Mouse (Mus musculus) adrenal gland, adult 10 weeks (tissue): Measurements from ENCODE around the gene Tnfsf14. TPM values are rescaled to one million over a fixed set of nuclear protein-coding genes. Genes with fewer than 3 reads are reported as not detected.

ENCODE experiments used
- polyA plus RNA-seq: library from polyadenylated mRNA; stranded (reverse); fragments of 350-450 nt; fragmentation: Illumina TruSeq; extraction: RNeasy Lipid Tissue Mini Kit (QIAGEN cat#74804); gene quantifications from one replicate; pipeline ENCODE4 v1.2.3, GENCODE M21; 2014; ENCODE audit warnings: low read depth, low replicate concordance

Tnfsf14 gene
- not detected for polyA plus RNA-seq

DNA sequence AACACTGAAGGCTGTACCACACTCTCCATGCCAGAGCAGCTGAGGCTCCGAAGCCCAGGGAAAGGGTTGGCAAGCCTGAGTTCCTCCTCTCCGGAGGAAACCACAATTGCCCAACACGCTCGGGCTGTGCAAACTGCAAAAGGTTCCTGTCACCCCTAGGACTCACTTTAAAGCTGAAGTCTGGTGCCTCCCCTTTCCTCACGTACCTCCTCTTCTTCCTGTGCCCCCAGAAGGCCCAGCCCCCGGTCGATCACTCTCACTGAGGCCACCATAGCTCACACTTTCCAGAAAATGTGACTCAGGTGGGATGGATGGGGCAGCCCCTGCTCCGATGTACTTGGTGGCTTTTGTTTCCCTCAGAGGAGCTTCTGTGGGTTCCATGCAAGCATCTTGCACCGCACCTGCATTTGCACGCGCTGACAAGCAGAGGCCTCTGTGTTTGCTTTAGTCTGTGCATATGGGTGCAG, at the start of gene Tnfsf14:
Tnfsf14 (minus strand) TSS at position 137 of the 467 bp plus-strand sequence.

DNA sequence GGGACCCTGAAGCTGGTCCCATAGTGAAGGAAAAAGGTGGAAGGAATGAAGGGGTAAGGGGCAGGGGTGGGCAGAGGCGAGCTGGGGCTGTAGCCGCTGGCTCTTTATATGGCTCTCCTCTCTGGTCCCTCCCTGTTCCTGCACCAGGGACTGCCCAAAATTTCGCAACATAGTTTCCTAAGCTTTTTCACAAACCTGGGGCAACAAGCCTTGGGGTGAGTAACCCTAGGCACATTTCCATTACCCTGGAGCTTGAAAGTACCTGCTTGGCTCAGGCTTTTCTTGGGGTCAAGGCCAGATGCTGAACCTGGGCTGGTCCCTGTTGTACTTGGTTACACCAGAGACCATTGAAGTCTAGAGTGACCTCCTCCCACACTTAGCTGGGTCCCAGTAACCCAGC, 34.0 kb upstream of the Tnfsf14 start, which contains the start of gene C3:
C3 (minus strand) TSS at position 123 of the 400 bp plus-strand sequence.

DNA sequence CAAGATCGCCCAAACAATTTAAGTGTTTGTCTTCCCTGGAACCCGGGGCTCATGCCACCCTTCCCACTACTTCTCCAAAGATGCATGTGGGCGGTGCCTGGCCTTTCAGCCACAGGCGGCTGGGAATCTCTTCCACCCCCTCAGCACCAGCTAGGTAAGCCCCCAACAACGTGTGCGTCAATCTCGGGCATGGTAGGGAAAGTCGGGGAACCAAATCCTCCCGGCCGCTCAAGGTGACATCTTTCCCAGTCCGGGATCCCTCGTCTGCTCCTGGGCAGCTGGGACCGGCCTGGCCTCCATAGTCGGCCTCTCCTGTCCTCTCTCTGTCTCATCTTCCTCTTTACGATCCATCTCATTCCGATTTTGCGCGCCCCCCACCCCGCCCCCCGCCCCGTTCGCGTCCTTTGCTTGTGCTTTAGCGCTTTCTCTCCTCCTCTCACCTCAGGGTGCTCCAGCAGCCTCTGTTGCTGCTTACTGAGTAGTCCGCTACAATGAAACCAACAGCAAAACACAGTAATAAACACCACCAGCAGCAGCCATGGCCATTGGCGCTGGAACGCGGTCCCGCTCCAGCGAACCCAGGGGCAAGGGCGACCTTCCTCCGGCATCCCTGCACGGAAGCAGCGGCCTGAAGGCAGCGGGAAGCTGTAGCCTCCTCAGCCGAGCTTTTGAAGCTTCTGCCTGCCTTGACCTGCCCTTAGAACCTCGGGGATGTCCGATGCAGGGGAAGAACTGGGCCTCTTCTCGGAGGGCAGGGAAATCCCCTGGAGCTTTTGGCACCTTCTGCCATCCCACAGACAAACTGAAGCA, 44.8 kb downstream of the Tnfsf14 start, which contains the start of gene Cd70:
Cd70 (minus strand) TSS at position 784 of the 810 bp plus-strand sequence.

Other genes starting within 250 kb of the Tnfsf14 start
- not detected for gene Acer1, start 212.1 kb downstream of the Tnfsf14 start, polyA plus RNA-seq
- gene Clpp, start 203.9 kb downstream of the Tnfsf14 start, polyA plus RNA-seq = 4.8 TPM
- 2.6 TPM for gene Alkbh7, start 196.8 kb downstream of the Tnfsf14 start, polyA plus RNA-seq
- not detected for gene Pspn, start 194.2 kb downstream of the Tnfsf14 start, polyA plus RNA-seq
- 4.7 TPM for gene Gtf2f1, start 182.9 kb downstream of the Tnfsf14 start, polyA plus RNA-seq
- gene Gm17949, start 182.7 kb downstream of the Tnfsf14 start, polyA plus RNA-seq = not detected
- 10.8 TPM for gene Khsrp, start 162.7 kb downstream of the Tnfsf14 start, polyA plus RNA-seq
- gene Slc25a41, start 152.5 kb downstream of the Tnfsf14 start, polyA plus RNA-seq = not detected
- not detected for gene Crb3, start 135.1 kb downstream of the Tnfsf14 start, polyA plus RNA-seq
- gene Slc25a23, start 134.3 kb downstream of the Tnfsf14 start, polyA plus RNA-seq = 18.0 TPM
- gene Dennd1c, start 115.7 kb downstream of the Tnfsf14 start, polyA plus RNA-seq = 0.29 TPM
- gene Tubb4a, start 106.4 kb downstream of the Tnfsf14 start, polyA plus RNA-seq = 0.41 TPM
- not detected for gene Tnfsf9, start 88.9 kb downstream of the Tnfsf14 start, polyA plus RNA-seq
- not detected for gene Cd70, start 44.4 kb downstream of the Tnfsf14 start, polyA plus RNA-seq
- gene C3, start 34.0 kb upstream of the Tnfsf14 start, polyA plus RNA-seq = 472 TPM
- 5.9 TPM for gene Gpr108, start 54.3 kb upstream of the Tnfsf14 start, polyA plus RNA-seq
- 2.3 TPM for gene Trip10, start 55.3 kb upstream of the Tnfsf14 start, polyA plus RNA-seq
- gene Vav1, start 84.9 kb upstream of the Tnfsf14 start, polyA plus RNA-seq = 0.35 TPM
- gene Adgre1, start 164.5 kb upstream of the Tnfsf14 start, polyA plus RNA-seq = 9.4 TPM